Mouse (Mus musculus) intestine, embryonic 14.5 days (tissue): ENCODE measurements around the gene Msi1. TPM values are rescaled to one million over a fixed set of nuclear protein-coding genes. Genes with fewer than 3 reads are reported as not detected.

ENCODE experiments used
- ATAC-seq: fragments of 200-750 bp; cut with Nextera tagmentation; replicated peaks from 2 replicates; pipeline ENCODE4 v1.8.0; 2017; ENCODE audit warnings: low read depth, moderate number of reproducible peaks, moderate TSS enrichment, moderate library complexity; ENCODE audit not compliant: low FRiP score, low TSS enrichment
- DNase-seq: peaks from one replicate; pipeline ENCODE4 v3.0.0-alpha.2; 2018; ENCODE audit warnings: low spot score
- H3K27ac ChIP-seq: fragments of 300-500 bp; sonication (generic); 2 replicates; pipeline ENCODE4 v1.5.1; 2014; ENCODE audit warnings: low read depth, mild to moderate bottlenecking, control low read depth
- H3K27me3 ChIP-seq: fragments of 300-500 bp; sonication (generic); replicated peaks from 2 replicates; pipeline ENCODE4 v1.6.1; 2014; ENCODE audit warnings: low read length, control low read depth; ENCODE audit not compliant: control insufficient read depth, insufficient read depth
- H3K36me3 ChIP-seq: fragments of 300-500 bp; sonication (generic); 2 replicates; pipeline ENCODE4 v1.6.1; 2014; ENCODE audit warnings: low read length, control low read depth; ENCODE audit not compliant: control insufficient read depth, insufficient read depth
- H3K4me1 ChIP-seq: fragments of 300-500 bp; sonication (generic); replicated peaks from 2 replicates; pipeline ENCODE4 v1.6.1; 2014; ENCODE audit warnings: low read length, control low read depth, mixed read lengths; ENCODE audit not compliant: control insufficient read depth, insufficient read depth
- H3K4me2 ChIP-seq: fragments of 300-500 bp; sonication (generic); 2 replicates; pipeline ENCODE4 v1.6.1; 2014; ENCODE audit warnings: low read length
- H3K4me3 ChIP-seq: fragments of 300-500 bp; sonication (generic); 2 replicates; pipeline ENCODE4 v1.5.1; 2014; ENCODE audit warnings: low read depth, low read length, control low read depth, mixed read lengths
- H3K9ac ChIP-seq: fragments of 300-500 bp; sonication (generic); 2 replicates; pipeline ENCODE4 v1.6.1; 2014; ENCODE audit warnings: mild to moderate bottlenecking, low read length
- H3K9me3 ChIP-seq: fragments of 300-500 bp; sonication (generic); 2 replicates; pipeline ENCODE4 v1.6.1; 2016; ENCODE audit warnings: low read length, control low read depth; ENCODE audit not compliant: control insufficient read depth
- WGBS: fragments of 180-500 bp; shearing (Covaris S2); extraction: QIAGEN DNeasy Blood & Tissue Kit; methylation state at CpG from one replicate; pipeline ENCODE4 v1.1.7; 2014; 5-methylcytosine and 5-hydroxymethylcytosine counted together
- polyA plus RNA-seq: library from polyadenylated mRNA; unstranded; fragments of >200 nt; fragmentation: Nextera tagmentation; extraction: Ambion mirVana; gene quantifications from 2 replicates; pipeline ENCODE4 v1.2.1, GENCODE M21; 2014

The Msi1 gene
- polyA plus RNA-seq, 1 experiment from 2014 or later: 16.0 TPM

DNA sequence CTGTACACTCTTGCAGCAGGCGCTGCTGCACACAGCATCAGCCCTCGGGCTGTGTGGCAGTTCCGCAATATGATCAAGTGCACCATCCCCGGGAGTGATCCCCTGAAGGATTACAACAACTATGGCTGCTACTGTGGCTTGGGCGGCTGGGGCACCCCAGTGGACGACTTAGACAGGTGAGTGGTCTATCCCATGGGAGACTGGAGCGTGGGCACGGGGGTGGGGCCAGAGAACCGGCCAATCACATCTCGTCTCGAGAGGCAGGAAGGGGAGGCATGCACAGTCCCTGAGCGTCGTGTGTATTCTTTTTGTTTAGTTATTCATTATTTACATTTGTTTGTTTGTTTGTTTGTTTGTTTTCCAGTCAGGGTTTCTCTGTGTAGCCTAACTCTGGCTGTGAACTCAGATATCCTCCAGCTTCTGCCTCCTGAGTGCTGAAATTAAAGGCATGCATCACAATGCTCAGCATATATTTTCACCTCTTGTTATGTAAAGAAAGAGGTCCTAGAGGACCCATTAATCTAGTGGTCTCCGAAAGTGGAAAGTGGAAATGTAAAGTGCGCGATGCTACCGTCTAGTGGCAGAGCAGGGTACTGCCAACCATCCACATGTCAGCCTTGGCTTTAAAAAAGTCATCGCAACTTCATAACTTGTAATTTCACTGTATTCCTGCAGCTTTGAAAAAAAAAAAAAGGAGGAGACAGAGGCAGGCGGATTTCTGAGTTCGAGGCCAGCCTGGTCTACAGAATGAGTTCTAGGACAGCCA, 41.5 kb downstream of the Msi1 start:
- no peaks in the 10 kb centered on the region for H3K36me3 ChIP-seq
- H3K4me2 ChIP-seq: no peak overlapping the region
- H3K4me1 ChIP-seq: no peaks in the 10 kb centered on the region
- no peaks in the 10 kb centered on the region for H3K27me3 ChIP-seq
- 38% methylated on average over 20 of the region's 20 CpGs for WGBS
- ATAC-seq (no peak), DNase-seq (peak; percentile 81)
- no peak overlapping the region for H3K9ac ChIP-seq
- H3K9me3 ChIP-seq: no peaks in the 10 kb centered on the region
- H3K4me3 ChIP-seq: no peak overlapping the region
- H3K27ac ChIP-seq: no peak overlapping the region

DNA sequence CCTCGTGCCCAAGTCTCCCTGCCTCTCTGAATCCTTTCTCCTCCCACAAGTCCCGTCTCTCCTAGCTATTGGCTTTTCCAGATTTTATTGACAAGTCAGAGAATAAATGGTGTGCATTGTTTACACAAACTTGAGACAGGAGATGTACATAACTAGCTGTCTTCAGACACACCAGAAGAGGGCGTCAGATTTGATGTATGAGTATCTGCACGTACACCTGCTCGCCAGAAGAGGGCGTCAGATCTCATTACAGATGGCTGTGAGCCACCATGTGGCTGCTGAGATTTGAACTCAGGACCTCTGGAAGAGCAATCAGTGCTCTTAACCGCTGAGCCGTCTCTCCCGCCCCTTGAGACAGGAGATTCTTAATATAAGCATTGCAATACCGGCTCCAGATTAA, 43.8 kb downstream of the Msi1 start:
- Histone ChIP-seq H3K36me3 (no peaks in the 10 kb centered on the region), H3K27me3 (no peaks in the 10 kb centered on the region), H3K4me2 (no peak overlapping the region), H3K9me3 (no peaks in the 10 kb centered on the region), H3K27ac (no peak overlapping the region), H3K9ac (no peak overlapping the region), H3K4me3 (no peak overlapping the region), H3K4me1 (no peaks in the 10 kb centered on the region)
- WGBS: 75% methylated on average over 10 of the region's 10 CpGs
- DNase-seq (no peak), ATAC-seq (no peak)

DNA sequence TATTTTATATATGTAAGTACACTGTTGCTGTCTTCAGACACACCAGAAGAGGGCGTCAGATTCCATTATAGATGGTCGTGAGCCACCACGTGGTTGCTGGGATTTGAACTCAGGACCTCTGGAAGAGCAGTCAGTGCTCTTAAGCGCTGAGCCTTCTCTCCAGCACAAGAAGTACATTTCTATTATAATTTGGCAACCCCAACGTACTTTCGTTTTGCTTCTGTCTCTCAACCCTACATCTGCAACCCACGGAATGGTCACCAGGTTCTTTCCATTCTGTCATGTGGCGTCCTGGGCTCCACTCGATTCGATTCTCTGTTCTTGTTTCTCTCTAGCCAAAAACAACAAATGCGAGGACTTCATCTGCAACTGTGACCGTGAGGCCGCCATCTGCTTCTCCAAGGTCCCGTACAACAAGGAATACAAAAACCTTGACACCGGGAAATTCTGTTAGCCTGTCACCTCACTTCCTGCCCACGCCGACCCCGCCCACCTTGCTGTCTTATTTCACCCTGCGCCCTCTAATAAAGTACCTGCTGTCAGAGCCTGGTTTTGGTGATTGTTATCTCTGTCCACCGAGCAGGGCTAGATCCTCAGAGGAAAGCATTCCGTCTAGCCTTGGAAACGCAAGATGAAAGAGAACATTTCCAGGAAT, 44.9 kb downstream of the Msi1 start:
- WGBS: 69% methylated on average over 22 of the region's 22 CpGs
- DNase-seq (no peak), ATAC-seq (no peak)
- no peaks in the 10 kb centered on the region for H3K36me3 ChIP-seq
- no peaks in the 10 kb centered on the region for H3K9me3 ChIP-seq
- H3K27ac ChIP-seq: no peak overlapping the region
- no peaks in the 10 kb centered on the region for H3K27me3 ChIP-seq
- no peak overlapping the region for H3K4me2 ChIP-seq
- H3K9ac ChIP-seq: no peak overlapping the region
- no peak overlapping the region for H3K4me3 ChIP-seq
- H3K4me1 ChIP-seq: no peaks in the 10 kb centered on the region

DNA sequence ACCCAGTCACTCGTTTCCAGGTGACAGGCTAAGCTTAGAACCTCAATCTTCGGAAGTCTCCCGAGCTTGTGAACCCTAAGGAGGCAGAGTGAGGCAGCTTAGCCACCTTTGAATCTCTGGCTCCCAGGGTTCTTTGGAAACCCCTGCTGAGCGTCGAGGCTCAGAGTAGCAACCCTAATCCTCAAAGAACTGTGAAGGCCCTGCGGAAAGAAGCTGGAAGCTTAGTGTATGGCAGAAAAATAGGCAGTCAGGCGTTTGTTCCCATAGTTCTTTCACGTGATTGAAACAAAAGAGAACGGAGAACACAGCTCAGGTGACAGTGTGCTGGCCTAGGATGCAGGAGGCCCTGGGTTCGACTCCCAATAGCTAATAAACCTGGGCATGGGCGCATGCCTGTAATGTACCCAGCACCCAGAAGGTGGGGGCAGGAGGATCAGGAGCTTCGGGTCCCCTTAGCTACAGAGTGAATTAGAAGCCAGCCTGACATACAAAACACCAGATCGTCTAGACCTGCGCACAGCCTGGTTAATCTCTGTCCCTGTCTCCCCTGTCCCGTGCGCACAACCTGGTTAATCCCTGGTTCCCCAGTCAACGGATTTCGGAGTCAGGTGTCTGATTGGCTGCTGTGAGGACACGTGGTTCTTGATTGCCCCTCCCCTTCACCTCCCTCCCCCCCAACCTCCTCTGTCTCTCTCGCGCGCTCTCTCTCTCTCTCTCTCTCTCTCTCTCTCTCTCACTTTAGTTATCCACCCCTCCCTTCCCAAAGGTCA, 46.1 kb downstream of the Msi1 start:
- Histone ChIP-seq H3K9ac (peak overlapping the region; percentile 27; the same call in 1 of the 2 replicates), H3K27me3 (no peaks in the 10 kb centered on the region), H3K4me1 (no peaks in the 10 kb centered on the region), H3K27ac (no peak overlapping the region), H3K4me3 (peak overlapping the region; percentile 34), H3K4me2 (peak overlapping the region; percentile 52), H3K36me3 (no peaks in the 10 kb centered on the region), H3K9me3 (no peaks in the 10 kb centered on the region)
- peak; percentile 66 for ATAC-seq
- DNase-seq: peak; percentile 63
- 16% methylated on average over 22 of the region's 22 CpGs for WGBS

DNA sequence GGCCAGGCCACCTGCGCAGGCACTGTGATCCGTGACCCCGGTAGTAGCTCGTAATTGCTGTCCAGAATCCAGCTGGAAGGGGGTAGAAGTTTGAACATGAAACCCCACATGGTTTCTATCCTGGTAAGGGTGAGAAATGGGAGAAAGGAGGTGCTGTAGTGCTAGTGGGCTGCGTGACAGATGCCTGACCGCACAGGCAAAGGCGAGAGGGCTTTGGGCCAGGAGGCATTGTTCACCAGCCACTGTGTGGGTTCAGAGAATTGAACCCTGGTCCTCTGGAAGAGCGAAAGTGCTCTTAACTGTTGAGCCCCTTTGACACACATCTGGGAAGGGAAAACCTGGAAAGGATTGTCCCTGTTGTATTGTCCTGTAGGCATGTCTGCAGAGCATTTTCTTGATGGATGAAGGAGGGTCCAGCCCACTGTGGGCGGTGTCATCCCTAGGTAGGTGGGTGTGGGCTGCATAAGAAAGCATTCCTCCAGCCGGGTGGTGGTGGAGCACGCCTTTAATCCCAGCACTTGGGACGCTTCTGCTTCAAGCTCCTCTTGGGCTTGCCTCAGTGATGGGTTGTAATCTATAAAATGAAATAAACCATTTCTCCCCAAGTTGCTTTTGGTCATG, 46.8 kb downstream of the Msi1 start:
- H3K9me3 ChIP-seq: no peaks in the 10 kb centered on the region
- peak; percentile 17; the same call in 1 of the 2 replicates for ATAC-seq
- H3K4me1 ChIP-seq: no peaks in the 10 kb centered on the region
- H3K4me3 ChIP-seq: peak overlapping the region; percentile 34
- peak overlapping the region; percentile 52 for H3K4me2 ChIP-seq
- no peak overlapping the region for H3K27ac ChIP-seq
- H3K9ac ChIP-seq: peak overlapping the region; percentile 27; the same call in 1 of the 2 replicates
- WGBS: 38% methylated on average over 12 of the region's 12 CpGs
- DNase-seq: no peak
- H3K27me3 ChIP-seq: no peaks in the 10 kb centered on the region
- no peaks in the 10 kb centered on the region for H3K36me3 ChIP-seq

DNA sequence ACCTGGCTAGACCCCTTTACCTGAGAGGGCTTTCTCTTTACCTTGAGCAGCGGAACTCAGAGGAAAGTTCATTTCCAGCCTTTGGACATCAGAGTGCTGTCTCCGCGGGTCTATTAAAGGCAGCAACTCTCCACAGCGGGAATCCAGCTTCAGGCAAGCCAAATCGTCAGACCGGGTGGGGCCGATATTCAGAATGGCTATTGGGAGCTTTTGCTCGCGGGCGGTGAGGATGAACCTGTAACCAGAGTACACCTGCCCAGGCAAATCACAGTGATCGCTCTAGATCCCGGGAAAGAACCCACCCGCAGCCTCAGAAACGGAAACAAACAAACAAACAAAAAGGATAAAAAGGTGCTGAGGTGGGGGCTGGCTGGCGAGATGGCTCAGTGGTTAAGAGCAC, 50.2 kb downstream of the Msi1 start:
- Histone ChIP-seq H3K9me3 (no peaks in the 10 kb centered on the region), H3K4me2 (no peak overlapping the region), H3K4me3 (no peak overlapping the region), H3K9ac (no peak overlapping the region), H3K36me3 (no peaks in the 10 kb centered on the region), H3K4me1 (peaks cover 3% of the 10 kb centered on the region; the same call in 1 of the 2 replicates), H3K27me3 (no peaks in the 10 kb centered on the region), H3K27ac (no peak overlapping the region)
- ATAC-seq (no peak), DNase-seq (no peak)
- WGBS: 59% methylated on average over 15 of the region's 15 CpGs

DNA sequence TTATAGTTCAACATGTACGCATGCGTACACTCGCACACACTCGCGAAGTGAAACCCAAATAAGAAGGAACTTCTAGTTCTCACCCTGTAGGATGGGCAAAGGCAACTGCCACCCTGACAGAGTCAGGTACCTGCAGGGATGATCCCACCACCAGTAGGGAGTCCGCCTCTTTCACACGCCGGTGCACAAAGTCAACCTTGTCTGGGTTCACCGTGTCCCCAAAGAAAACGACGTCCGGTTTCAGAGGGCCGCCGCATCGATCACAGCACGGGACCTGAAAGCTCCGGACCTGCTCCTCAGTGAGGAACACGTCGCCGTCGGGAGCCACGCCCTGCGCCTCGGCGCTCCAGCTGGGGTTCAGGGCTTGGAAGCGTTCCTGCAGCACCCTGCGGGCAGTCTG, 50.7 kb downstream of the Msi1 start:
- Histone ChIP-seq H3K4me2 (peak overlapping the region; percentile 36), H3K27ac (no peak overlapping the region), H3K4me3 (0 out of 2 replicates have a peak overlapping the region, but pooled peaks have one; percentile 8), H3K4me1 (peaks cover 7% of the 10 kb centered on the region), H3K9me3 (no peaks in the 10 kb centered on the region), H3K36me3 (no peaks in the 10 kb centered on the region), H3K9ac (no peak overlapping the region), H3K27me3 (no peaks in the 10 kb centered on the region)
- no peak for DNase-seq
- ATAC-seq: no peak
- WGBS: 26% methylated on average over 27 of the region's 27 CpGs
